Mouse (Mus musculus): ENCODE measurements around the gene Cyp4f16. TPM values are rescaled to one million over a fixed set of nuclear protein-coding genes. Genes with fewer than 3 reads are reported as not detected.
A peak's percentile ranks its signal among the peaks of the same experiment; 100 is the strongest.

The Cyp4f16 gene
- polyA plus RNA-seq, 1 experiment = 19.6 TPM

DNA sequence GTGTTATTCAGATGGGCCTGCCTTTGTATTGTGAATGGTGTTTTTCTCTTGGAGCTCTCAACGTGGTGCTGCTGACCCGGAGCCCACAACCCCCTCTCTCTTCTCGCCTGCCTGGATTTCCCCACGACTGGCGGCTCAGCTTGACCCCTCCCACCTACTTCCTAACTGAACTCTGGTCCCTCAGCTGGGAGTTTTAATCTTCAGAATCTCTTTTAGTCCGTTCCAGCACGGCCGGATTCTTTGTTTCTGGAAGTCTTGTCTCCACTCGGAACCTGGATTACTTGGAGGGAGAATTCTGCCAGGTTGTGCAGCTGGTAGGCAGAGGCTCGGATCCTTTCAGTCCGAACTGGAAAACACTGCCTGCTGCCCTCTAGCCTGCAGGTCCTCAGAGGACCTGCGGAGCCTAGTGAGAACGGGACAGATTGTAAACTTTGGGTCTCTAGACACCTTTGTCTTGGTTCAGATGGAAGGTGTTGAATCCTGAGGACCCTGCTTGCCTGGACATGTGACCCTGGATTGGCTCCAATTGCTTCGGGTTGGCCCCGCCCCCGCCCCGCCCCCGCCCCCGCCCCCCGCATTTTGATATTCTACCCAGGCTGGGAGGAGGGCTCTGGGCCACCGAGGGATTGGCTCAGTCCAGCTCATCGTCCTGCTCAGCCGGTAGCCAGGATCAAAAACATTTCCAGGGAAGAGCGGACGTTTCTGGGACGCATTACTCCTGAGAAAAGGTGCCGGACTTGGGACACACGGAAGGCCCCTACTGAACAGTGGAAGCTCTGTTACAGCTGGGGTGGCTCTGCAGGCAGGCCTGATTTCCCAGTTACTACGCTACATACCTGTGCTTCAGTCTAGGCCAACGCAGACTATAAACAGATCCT lies 30.3 kb upstream of the Cyp4f16 start, which contains the start of gene Cyp4f17:
Cyp4f17 (plus strand) TSS at position 200 of the 878 bp plus-strand sequence.
- Histone ChIP-seq H3K27me3 (ENCODE audit: control insufficient read depth, insufficient read depth, insufficient read length) (no peaks in the 10 kb centered on the region), H3ac (ENCODE audit: control insufficient read depth, insufficient read length, low read depth) (peak within 1 kb of the TSS; percentile 19), H3K79me3 (ENCODE audit: low read depth) (no peaks in the 10 kb centered on the region), H3K79me2 (ENCODE audit: control insufficient read depth, insufficient read depth) (no peaks in the 10 kb centered on the region), H3K36me3 (ENCODE audit: control insufficient read depth, insufficient read depth) (no peaks in the 10 kb centered on the region), H3K4me3 (ENCODE audit: insufficient read depth, poor library complexity, severe bottlenecking) (peak within 1 kb of the TSS; percentile 25)
- TF ChIP-seq MAX (IDR thresholded peaks at IDR 0.05) (no peak), MYOG (IDR thresholded peaks at IDR 0.05; ENCODE audit: control insufficient read depth, extremely low read depth, insufficient read length) (no peak), CEBPB (IDR thresholded peaks at IDR 0.05; ENCODE audit: low read depth) (no peak), CTCF (IDR thresholded peaks at IDR 0.05; ENCODE audit: control insufficient read depth, insufficient read depth, insufficient read length) (no peak), MYOD1 (IDR thresholded peaks at IDR 0.05; ENCODE audit: control insufficient read depth, insufficient read length, low read depth) (no peak), USF1 (IDR thresholded peaks at IDR 0.05; ENCODE audit: low read depth) (peak; percentile 43), FOSL1 (IDR thresholded peaks at IDR 0.05; ENCODE audit: insufficient read depth, low read length, poor library complexity, severe bottlenecking) (no peak)

DNA sequence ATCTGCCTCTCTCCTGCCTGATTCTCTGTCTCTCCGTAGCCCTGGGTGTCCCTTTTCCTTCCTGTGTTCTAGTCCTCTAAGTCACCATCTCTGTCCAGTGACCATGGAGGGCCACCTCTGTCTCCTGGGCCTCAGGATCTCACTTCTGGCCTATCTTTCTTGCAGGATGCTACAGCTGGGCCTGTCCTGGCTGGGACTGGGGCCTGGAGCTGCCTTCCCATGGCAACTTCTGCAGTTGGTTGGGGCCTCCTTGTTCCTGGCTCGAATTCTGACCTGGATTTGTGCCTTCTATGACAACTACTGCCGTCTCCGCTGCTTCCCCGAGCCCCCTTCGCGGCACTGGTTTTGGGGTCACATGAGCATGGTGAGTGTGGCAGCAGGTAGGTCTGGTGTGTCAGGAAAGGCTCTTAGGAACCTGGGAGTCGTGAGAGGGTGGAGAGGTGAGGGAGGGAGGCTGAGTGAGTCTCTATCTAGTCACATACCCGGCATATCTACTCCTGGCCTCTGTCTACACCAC lies 29.6 kb upstream of the Cyp4f16 start:
- Histone ChIP-seq H3ac (ENCODE audit: control insufficient read depth, insufficient read length, low read depth) (peak overlapping the region; percentile 19), H3K27me3 (ENCODE audit: control insufficient read depth, insufficient read depth, insufficient read length) (no peaks in the 10 kb centered on the region), H3K36me3 (ENCODE audit: control insufficient read depth, insufficient read depth) (no peaks in the 10 kb centered on the region), H3K4me3 (ENCODE audit: insufficient read depth, poor library complexity, severe bottlenecking) (peak overlapping the region; percentile 25), H3K79me2 (ENCODE audit: control insufficient read depth, insufficient read depth) (no peaks in the 10 kb centered on the region), H3K79me3 (ENCODE audit: low read depth) (no peaks in the 10 kb centered on the region)
- TF ChIP-seq MYOG (IDR thresholded peaks at IDR 0.05; ENCODE audit: control insufficient read depth, extremely low read depth, insufficient read length) (no peak), FOSL1 (IDR thresholded peaks at IDR 0.05; ENCODE audit: insufficient read depth, low read length, poor library complexity, severe bottlenecking) (no peak), CEBPB (IDR thresholded peaks at IDR 0.05; ENCODE audit: low read depth) (no peak)

- Histone ChIP-seq H3K79me2 (ENCODE audit: control insufficient read depth, insufficient read depth) (no peaks in the 10 kb centered on the region), H3K27me3 (ENCODE audit: control insufficient read depth, insufficient read depth, insufficient read length) (no peaks in the 10 kb centered on the region), H3K36me3 (ENCODE audit: control insufficient read depth, insufficient read depth) (no peaks in the 10 kb centered on the region), H3K79me3 (ENCODE audit: low read depth) (no peaks in the 10 kb centered on the region), H3ac (ENCODE audit: control insufficient read depth, insufficient read length, low read depth) (no peak overlapping the region), H3K4me3 (ENCODE audit: insufficient read depth, poor library complexity, severe bottlenecking) (no peak overlapping the region)
- no peak for TF ChIP-seq MYOG (IDR thresholded peaks at IDR 0.05; ENCODE audit: control insufficient read depth, extremely low read depth, insufficient read length)
- no peak for TF ChIP-seq MAX (IDR thresholded peaks at IDR 0.05)
- TF ChIP-seq CTCF (IDR thresholded peaks at IDR 0.05; ENCODE audit: control insufficient read depth, insufficient read depth, insufficient read length) = no peak
- no peak for TF ChIP-seq USF1 (IDR thresholded peaks at IDR 0.05; ENCODE audit: low read depth)
- no peak for TF ChIP-seq CEBPB (IDR thresholded peaks at IDR 0.05; ENCODE audit: low read depth)
- no peak for TF ChIP-seq MYOD1 (IDR thresholded peaks at IDR 0.05; ENCODE audit: control insufficient read depth, insufficient read length, low read depth)
- TF ChIP-seq FOSL1 (IDR thresholded peaks at IDR 0.05; ENCODE audit: insufficient read depth, low read length, poor library complexity, severe bottlenecking) = no peak
Observed at GRCm38 (mm10) chr17:32516126-32516525, 20.2 kb upstream of the Cyp4f16 start.

GRCm38 (mm10) chr17:32521981-32522380 lies 14.4 kb upstream of the Cyp4f16 start:
- H3ac ChIP-seq (ENCODE audit: control insufficient read depth, insufficient read length, low read depth) = no peak overlapping the region
- no peaks in the 10 kb centered on the region for H3K79me2 ChIP-seq (ENCODE audit: control insufficient read depth, insufficient read depth)
- no peaks in the 10 kb centered on the region for H3K36me3 ChIP-seq (ENCODE audit: control insufficient read depth, insufficient read depth)
- H3K27me3 ChIP-seq (ENCODE audit: control insufficient read depth, insufficient read depth, insufficient read length) = no peaks in the 10 kb centered on the region
- H3K79me3 ChIP-seq (ENCODE audit: low read depth) = no peaks in the 10 kb centered on the region
- no peak for TF ChIP-seq USF1 (IDR thresholded peaks at IDR 0.05; ENCODE audit: low read depth)
- TF ChIP-seq MAX (IDR thresholded peaks at IDR 0.05) = no peak
- TF ChIP-seq MYOD1 (IDR thresholded peaks at IDR 0.05; ENCODE audit: control insufficient read depth, insufficient read length, low read depth) = no peak
- no peak for TF ChIP-seq CTCF (IDR thresholded peaks at IDR 0.05; ENCODE audit: control insufficient read depth, insufficient read depth, insufficient read length)
- no peak for TF ChIP-seq FOSL1 (IDR thresholded peaks at IDR 0.05; ENCODE audit: insufficient read depth, low read length, poor library complexity, severe bottlenecking)
- TF ChIP-seq CEBPB (IDR thresholded peaks at IDR 0.05; ENCODE audit: low read depth) = no peak
- no peak for TF ChIP-seq MYOG (IDR thresholded peaks at IDR 0.05; ENCODE audit: control insufficient read depth, extremely low read depth, insufficient read length)
- no peak overlapping the region for H3K4me3 ChIP-seq (ENCODE audit: insufficient read depth, poor library complexity, severe bottlenecking)

DNA sequence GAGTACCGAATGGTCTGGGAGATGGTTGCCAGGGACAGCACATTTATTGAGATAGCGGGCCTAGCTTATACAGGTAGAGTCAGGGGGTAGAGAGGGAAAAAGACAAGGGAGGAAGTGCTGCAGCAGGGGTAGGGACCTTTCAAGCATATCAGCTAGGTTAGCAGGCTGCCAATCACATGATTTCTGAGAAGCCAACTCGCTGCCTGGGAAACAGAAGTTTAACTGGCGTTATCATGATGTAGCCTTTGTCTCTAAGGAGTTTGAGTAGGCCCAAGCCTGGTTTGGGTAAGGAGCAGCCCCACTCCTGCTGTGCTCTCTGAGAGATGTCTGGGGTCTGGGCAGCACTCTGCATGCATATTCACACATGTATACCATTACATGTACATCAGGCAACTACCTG lies 14.0 kb upstream of the Cyp4f16 start:
- TF ChIP-seq CEBPB (IDR thresholded peaks at IDR 0.05; ENCODE audit: low read depth) (no peak), USF1 (IDR thresholded peaks at IDR 0.05; ENCODE audit: low read depth) (no peak), MYOG (IDR thresholded peaks at IDR 0.05; ENCODE audit: control insufficient read depth, extremely low read depth, insufficient read length) (no peak), FOSL1 (IDR thresholded peaks at IDR 0.05; ENCODE audit: insufficient read depth, low read length, poor library complexity, severe bottlenecking) (no peak), MAX (IDR thresholded peaks at IDR 0.05) (no peak), MYOD1 (IDR thresholded peaks at IDR 0.05; ENCODE audit: control insufficient read depth, insufficient read length, low read depth) (no peak), CTCF (IDR thresholded peaks at IDR 0.05; ENCODE audit: control insufficient read depth, insufficient read depth, insufficient read length) (no peak)
- Histone ChIP-seq H3ac (ENCODE audit: control insufficient read depth, insufficient read length, low read depth) (no peak overlapping the region), H3K36me3 (ENCODE audit: control insufficient read depth, insufficient read depth) (no peaks in the 10 kb centered on the region), H3K79me2 (ENCODE audit: control insufficient read depth, insufficient read depth) (no peaks in the 10 kb centered on the region), H3K79me3 (ENCODE audit: low read depth) (no peaks in the 10 kb centered on the region), H3K27me3 (ENCODE audit: control insufficient read depth, insufficient read depth, insufficient read length) (no peaks in the 10 kb centered on the region), H3K4me3 (ENCODE audit: insufficient read depth, poor library complexity, severe bottlenecking) (no peak overlapping the region)

All from C2C12 (cell line).